Mouse (Mus musculus) layer of hippocampus, postnatal 25 days (tissue): ENCODE data around the gene Zfp459. TPM values are rescaled to one million over a fixed set of nuclear protein-coding genes. Genes with fewer than 3 reads are reported as not detected.

Experiments
- total RNA-seq, 2 experiments: library from RNA; stranded (reverse); gene quantifications; 2 replicates each; pipeline ENCODE4 v1.2.3; 2021

Zfp459 gene
- total RNA-seq, 2 experiments from 2014 or later = 3.0 to 4.7 TPM

Other genes starting within 250 kb of the Zfp459 start
- 1 to 10 TPM; 6.8 to 7.3 TPM for gene Rsl1, start 248.2 kb downstream of the Zfp459 start, total RNA-seq
- gene Zfp455, start 226.9 kb downstream of the Zfp459 start, total RNA-seq = 1 to 10 TPM; 2.8 to 3.2 TPM
- gene Zfp458, start 143.0 kb downstream of the Zfp459 start, total RNA-seq = 10 to 100 TPM; 19.0 to 24.1 TPM
- gene Zfp457, start 114.9 kb downstream of the Zfp459 start, total RNA-seq = 1 to 10 TPM; 4.6 to 6.0 TPM
- gene Zfp595, start 88.8 kb downstream of the Zfp459 start, total RNA-seq = 1 to 10 TPM; 3.1 to 3.2 TPM
- under 1 TPM in 1 of 2 experiments, not detected in 1; 0.57 TPM for gene Gm28044, start 60.9 kb downstream of the Zfp459 start, total RNA-seq
- 1 to 10 TPM; 1.0 to 1.1 TPM for gene Zfp953, start 60.8 kb downstream of the Zfp459 start, total RNA-seq
- not detected for gene Gm28041, start 45.7 kb downstream of the Zfp459 start, total RNA-seq
- under 1 TPM; 0.71 to 0.80 TPM for gene Zfp456, start 45.6 kb downstream of the Zfp459 start, total RNA-seq
- 1 to 10 TPM; 2.4 to 5.1 TPM for gene Zfp429, start 21.6 kb downstream of the Zfp459 start, total RNA-seq
- 10 to 100 TPM; 14.6 to 16.0 TPM for gene Zfp874a, start 30.2 kb upstream of the Zfp459 start, total RNA-seq
- gene Zfp874b, start 62.8 kb upstream of the Zfp459 start, total RNA-seq = 10 to 100 TPM; 16.6 to 19.8 TPM
- 1 to 10 TPM; 8.0 to 8.1 TPM for gene Zfp58, start 79.1 kb upstream of the Zfp459 start, total RNA-seq
- gene Gm26965, start 104.7 kb upstream of the Zfp459 start, total RNA-seq = under 1 TPM in 1 of 2 experiments, not detected in 1; 0.49 TPM
- 10 to 100 TPM; 21.7 to 22.8 TPM for gene Zfp87, start 104.8 kb upstream of the Zfp459 start, total RNA-seq
- gene Zfp748, start 132.4 kb upstream of the Zfp459 start, total RNA-seq = 10 to 100 TPM in 1 of 2 experiments, 1 to 10 TPM in 1; 9.7 to 11.4 TPM
- 1 to 10 TPM; 8.6 to 8.7 TPM for gene Zfp729b, start 188.3 kb upstream of the Zfp459 start, total RNA-seq
- gene Gm49345, start 216.4 kb upstream of the Zfp459 start, total RNA-seq = 1 to 10 TPM; 1.3 to 2.6 TPM
- gene Zfp729a, start 216.4 kb upstream of the Zfp459 start, total RNA-seq = 1 to 10 TPM; 8.4 to 9.7 TPM